Comparison of ENCODE assay signal across 8 mouse cellular contexts in the genomic region with DNA sequence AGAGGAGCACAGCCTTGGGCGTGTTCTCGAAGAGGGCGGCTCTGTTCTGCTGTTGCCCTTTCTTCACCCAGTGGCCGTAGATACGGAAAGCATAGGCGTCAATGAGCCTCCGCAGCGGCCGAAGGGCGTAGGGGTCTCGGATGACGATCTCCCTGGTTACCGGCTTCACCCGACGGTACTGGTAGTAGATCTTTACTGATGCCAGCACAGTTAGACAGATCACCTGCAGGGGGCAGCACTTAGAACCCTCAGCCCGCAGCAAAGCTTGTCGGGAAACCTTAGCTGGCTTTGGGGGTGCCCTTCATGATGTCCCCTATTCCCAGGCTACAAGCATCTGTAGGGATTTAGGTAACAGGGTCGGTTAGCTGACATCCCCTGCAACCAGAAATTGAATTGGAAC. TPM values are rescaled to one million over a fixed set of nuclear protein-coding genes. Genes with fewer than 3 reads are reported as not detected.
DNase-seq lines count a peak whose midpoint lies in the region; ATAC-seq lines count a peak whose summit lies in the region.

No protein-coding gene starts in this region.

- H3K4me1 ChIP-seq in hindbrain, embryonic 10.5 days (replicated peaks): peaks cover 7% of the 10 kb centered on the region
- H3K4me1 ChIP-seq in hindbrain, embryonic 14.5 days (replicated peaks; ENCODE audit: control insufficient read depth, insufficient read depth, low read length): no peaks in the 10 kb centered on the region
- peaks cover 15% of the 10 kb centered on the region for H3K4me1 ChIP-seq in erythroblast, embryonic 14.5 days (ENCODE audit: control insufficient read depth)
- no peaks in the 10 kb centered on the region for H3K4me1 ChIP-seq in hindbrain, embryonic 16.5 days (ENCODE audit: control insufficient read depth, insufficient read depth, low read depth, low read length)

- ATAC-seq in hindbrain, embryonic 14.5 days (ENCODE audit: low FRiP score): no peak
- no peak for ATAC-seq in hindbrain, embryonic 16.5 days
- peak; percentile 67 for ATAC-seq in megakaryocyte-erythroid progenitor cell, adult 5-6 weeks (replicated peaks; ENCODE audit: low FRiP score, low TSS enrichment, poor library complexity, severe bottlenecking)

- H3K4me2 ChIP-seq in hindbrain, embryonic 14.5 days (replicated peaks): no peak overlapping the region
- peak overlapping the region; percentile 35 for H3K4me2 ChIP-seq in hindbrain, embryonic 16.5 days (ENCODE audit: low read length)

- H3K27ac ChIP-seq in hindbrain, embryonic 10.5 days: no peak overlapping the region; the same call in 1 of the 2 replicates
- H3K27ac ChIP-seq in hindbrain, embryonic 14.5 days: no peak overlapping the region
- H3K27ac ChIP-seq in hindbrain, embryonic 16.5 days (ENCODE audit: low read depth, low read length): no peak overlapping the region

- peak; percentile 51 for DNase-seq in hindbrain, embryonic 10.5 days (ENCODE audit: low spot score)
- DNase-seq in hindbrain, embryonic 14.5 days (ENCODE audit: low spot score): no peak
- peak; percentile 29 for DNase-seq in T-cell, adult 2 months (ENCODE audit: low spot score)
- DNase-seq in left cerebral cortex, postnatal 25 days (ENCODE audit: low spot score in 2 of 2): peak; percentile 25 to 37
- peak; percentile 33 for DNase-seq in thymus, postnatal 0 days (ENCODE audit: low spot score)

- no peaks in the 10 kb centered on the region for H3K27me3 ChIP-seq in hindbrain, embryonic 10.5 days (ENCODE audit: insufficient read depth, poor library complexity, severe bottlenecking)
- H3K27me3 ChIP-seq in hindbrain, embryonic 14.5 days (ENCODE audit: control insufficient read depth, insufficient read depth, low read length): no peaks in the 10 kb centered on the region
- H3K27me3 ChIP-seq in erythroblast, embryonic 14.5 days (ENCODE audit: control insufficient read depth): no peaks in the 10 kb centered on the region; the same call in 1 of the 2 replicates
- no peaks in the 10 kb centered on the region for H3K27me3 ChIP-seq in hindbrain, embryonic 16.5 days (replicated peaks; ENCODE audit: control insufficient read depth, insufficient read depth, low read length)

- H3K9me3 ChIP-seq in hindbrain, embryonic 10.5 days: peaks cover 7% of the 10 kb centered on the region; the same call in 1 of the 2 replicates
- no peaks in the 10 kb centered on the region for H3K9me3 ChIP-seq in hindbrain, embryonic 14.5 days (ENCODE audit: control insufficient read depth, low read length)
- H3K9me3 ChIP-seq in erythroblast, embryonic 14.5 days (ENCODE audit: control insufficient read depth, low read length): peaks cover 8% of the 10 kb centered on the region
- no peaks in the 10 kb centered on the region for H3K9me3 ChIP-seq in hindbrain, embryonic 16.5 days (ENCODE audit: control insufficient read depth, low read length)

- no peak overlapping the region; the same call in 1 of the 2 replicates for H3K4me3 ChIP-seq in hindbrain, embryonic 10.5 days
- H3K4me3 ChIP-seq in hindbrain, embryonic 14.5 days (replicated peaks; ENCODE audit: low read length): no peak overlapping the region
- H3K4me3 ChIP-seq in erythroblast, embryonic 14.5 days (replicated peaks): peak overlapping the region; percentile 3
- no peak overlapping the region for H3K4me3 ChIP-seq in hindbrain, embryonic 16.5 days (ENCODE audit: low read length)

- H3K36me3 ChIP-seq in hindbrain, embryonic 10.5 days: peaks cover 36% of the 10 kb centered on the region
- H3K36me3 ChIP-seq in hindbrain, embryonic 14.5 days (replicated peaks; ENCODE audit: control insufficient read depth, insufficient read depth): peaks cover 36% of the 10 kb centered on the region
- H3K36me3 ChIP-seq in erythroblast, embryonic 14.5 days (ENCODE audit: control insufficient read depth): peaks cover 31% of the 10 kb centered on the region
- H3K36me3 ChIP-seq in hindbrain, embryonic 16.5 days (ENCODE audit: control insufficient read depth, insufficient read depth, low read length): peaks cover 17% of the 10 kb centered on the region

- WGBS in hindbrain, embryonic 10.5 days: 12% methylated on average over 18 of the region's 18 CpGs
- WGBS in hindbrain, embryonic 14.5 days: 12% methylated on average over 18 of the region's 18 CpGs
- 13% methylated on average over 18 of the region's 18 CpGs for WGBS in hindbrain, embryonic 16.5 days

- H3K9ac ChIP-seq in hindbrain, embryonic 14.5 days: no peak overlapping the region
- no peak overlapping the region; the same call in 1 of the 2 replicates for H3K9ac ChIP-seq in hindbrain, embryonic 16.5 days (ENCODE audit: low read depth, low read length)

- intact Hi-C loops in left cerebral cortex, postnatal 25 days (cut with DNase I): no loop called here

RNA-seq across cellular contexts. Expression of gene Sumf2, which starts 17.7 kb away (rescaled TPM):
- 46.6 and 47.5 TPM in 2 replicates for polyA plus RNA-seq in hindbrain, embryonic 10.5 days (2016; fragmentation: Nextera tagmentation; extraction: Ambion mirVana)
- polyA plus RNA-seq in hindbrain, embryonic 14.5 days (2014; fragmentation: Nextera tagmentation; extraction: Ambion mirVana): 28.5 and 29.1 TPM in 2 replicates
- 0.97 and 1.0 TPM in 2 replicates for polyA plus RNA-seq in erythroblast, embryonic 14.5 days (2012)
- polyA plus RNA-seq in hindbrain, embryonic 16.5 days (2015; fragmentation: Nextera tagmentation; extraction: Ambion mirVana): 31.3 and 31.7 TPM in 2 replicates
- 10 to 100 TPM; 16.8 to 20.2 TPM for total RNA-seq in left cerebral cortex, postnatal 25 days (2021)
- 23.2 and 26.7 TPM in 2 replicates for total RNA-seq in megakaryocyte-erythroid progenitor cell, adult 5-6 weeks (2014; fragmentation: Nextera tagmentation)
- total RNA-seq in megakaryocyte-erythroid progenitor cell, adult 5-6 weeks (2017): 36.6 and 39.8 TPM in 2 replicates
- polyA plus RNA-seq in thymus, postnatal 0 days (2015; fragmentation: Nextera tagmentation; extraction: Ambion mirVana): 30.1 and 33.5 TPM in 2 replicates

RNA-seq across cellular contexts. Expression of gene Chchd2, which starts 22.8 kb away (rescaled TPM):
- 1,092 and 1,098 TPM in 2 replicates for polyA plus RNA-seq in hindbrain, embryonic 10.5 days (2016; fragmentation: Nextera tagmentation; extraction: Ambion mirVana)
- 704 and 793 TPM in 2 replicates for polyA plus RNA-seq in hindbrain, embryonic 14.5 days (2014; fragmentation: Nextera tagmentation; extraction: Ambion mirVana)
- 80.6 and 90.6 TPM in 2 replicates for polyA plus RNA-seq in erythroblast, embryonic 14.5 days (2012)
- 679 and 729 TPM in 2 replicates for polyA plus RNA-seq in hindbrain, embryonic 16.5 days (2015; fragmentation: Nextera tagmentation; extraction: Ambion mirVana)
- 100 to 1,000 TPM; 441 to 443 TPM for total RNA-seq in left cerebral cortex, postnatal 25 days (2021)
- total RNA-seq in megakaryocyte-erythroid progenitor cell, adult 5-6 weeks (2014; fragmentation: Nextera tagmentation): 465 and 490 TPM in 2 replicates
- 208 and 245 TPM in 2 replicates for total RNA-seq in megakaryocyte-erythroid progenitor cell, adult 5-6 weeks (2017)
- 906 and 1,002 TPM in 2 replicates for polyA plus RNA-seq in thymus, postnatal 0 days (2015; fragmentation: Nextera tagmentation; extraction: Ambion mirVana)

RNA-seq across cellular contexts. Expression of gene Zbed5, which starts 31.1 kb away (rescaled TPM):
- 6.2 and 6.7 TPM in 2 replicates for polyA plus RNA-seq in hindbrain, embryonic 10.5 days (2016; fragmentation: Nextera tagmentation; extraction: Ambion mirVana)
- 16.4 and 17.0 TPM in 2 replicates for polyA plus RNA-seq in hindbrain, embryonic 14.5 days (2014; fragmentation: Nextera tagmentation; extraction: Ambion mirVana)
- 0.04 TPM in 1 of 2 replicates, not detected in the other for polyA plus RNA-seq in erythroblast, embryonic 14.5 days (2012)
- polyA plus RNA-seq in hindbrain, embryonic 16.5 days (2015; fragmentation: Nextera tagmentation; extraction: Ambion mirVana): 14.0 and 14.1 TPM in 2 replicates
- 1 to 10 TPM; 4.6 to 5.8 TPM for total RNA-seq in left cerebral cortex, postnatal 25 days (2021)
- 0.98 and 2.6 TPM in 2 replicates for total RNA-seq in megakaryocyte-erythroid progenitor cell, adult 5-6 weeks (2014; fragmentation: Nextera tagmentation)
- total RNA-seq in megakaryocyte-erythroid progenitor cell, adult 5-6 weeks (2017): 2.1 and 4.7 TPM in 2 replicates
- polyA plus RNA-seq in thymus, postnatal 0 days (2015; fragmentation: Nextera tagmentation; extraction: Ambion mirVana): 1.9 and 2.6 TPM in 2 replicates

RNA-seq across cellular contexts. Expression of gene Phkg1, which starts 33.9 kb away (rescaled TPM):
- 0.10 and 0.26 TPM in 2 replicates for polyA plus RNA-seq in hindbrain, embryonic 10.5 days (2016; fragmentation: Nextera tagmentation; extraction: Ambion mirVana)
- polyA plus RNA-seq in hindbrain, embryonic 14.5 days (2014; fragmentation: Nextera tagmentation; extraction: Ambion mirVana): 0.13 and 0.72 TPM in 2 replicates
- not detected in 2 replicates for polyA plus RNA-seq in erythroblast, embryonic 14.5 days (2012)
- 1.0 and 1.2 TPM in 2 replicates for polyA plus RNA-seq in hindbrain, embryonic 16.5 days (2015; fragmentation: Nextera tagmentation; extraction: Ambion mirVana)
- total RNA-seq in left cerebral cortex, postnatal 25 days (2021): 10 to 100 TPM; 15.0 to 17.0 TPM
- total RNA-seq in megakaryocyte-erythroid progenitor cell, adult 5-6 weeks (2014; fragmentation: Nextera tagmentation): 0.33 and 0.45 TPM in 2 replicates
- total RNA-seq in megakaryocyte-erythroid progenitor cell, adult 5-6 weeks (2017): 1.4 TPM in 2 replicates
- polyA plus RNA-seq in thymus, postnatal 0 days (2015; fragmentation: Nextera tagmentation; extraction: Ambion mirVana): 0.08 and 0.14 TPM in 2 replicates

RNA-seq across cellular contexts. Expression of gene Nupr1l, which starts 43.9 kb away (rescaled TPM):
- polyA plus RNA-seq in hindbrain, embryonic 10.5 days (2016; fragmentation: Nextera tagmentation; extraction: Ambion mirVana): 3.5 and 4.3 TPM in 2 replicates
- polyA plus RNA-seq in hindbrain, embryonic 14.5 days (2014; fragmentation: Nextera tagmentation; extraction: Ambion mirVana): 3.4 and 3.8 TPM in 2 replicates
- polyA plus RNA-seq in erythroblast, embryonic 14.5 days (2012): not detected in 2 replicates
- polyA plus RNA-seq in hindbrain, embryonic 16.5 days (2015; fragmentation: Nextera tagmentation; extraction: Ambion mirVana): 4.5 and 4.7 TPM in 2 replicates
- total RNA-seq in left cerebral cortex, postnatal 25 days (2021): 1 to 10 TPM; 1.3 to 3.2 TPM
- 2.7 and 15.3 TPM in 2 replicates for total RNA-seq in megakaryocyte-erythroid progenitor cell, adult 5-6 weeks (2014; fragmentation: Nextera tagmentation)
- 0.75 and 1.1 TPM in 2 replicates for total RNA-seq in megakaryocyte-erythroid progenitor cell, adult 5-6 weeks (2017)
- 2.2 TPM in 2 replicates for polyA plus RNA-seq in thymus, postnatal 0 days (2015; fragmentation: Nextera tagmentation; extraction: Ambion mirVana)

Comparison
In these comparisons a context has a peak if more than half of its experiments do, and no peak if none do; other contexts are left out.
1. RNA of gene Sumf2, which starts 17.7 kb away (polyA plus RNA-seq): 46.6 to 47.5 TPM in hindbrain, embryonic 10.5 days, 31.3 to 31.7 TPM in hindbrain, embryonic 16.5 days, 30.1 to 33.5 TPM in thymus, postnatal 0 days and 28.5 to 29.1 TPM in hindbrain, embryonic 14.5 days; 0.97 to 1.0 TPM in erythroblast, embryonic 14.5 days; every median in the first group is over 10 times any median in the second.